Mouse (Mus musculus) gastrocnemius, postnatal 36 days (tissue): Measurements from ENCODE around the gene Hsf2bp. TPM values are rescaled to one million over a fixed set of nuclear protein-coding genes. Genes with fewer than 3 reads are reported as not detected.
A peak's percentile ranks its signal among the peaks of the same experiment; 100 is the strongest.

Source experiments
- DNase-seq, 2 experiments: peaks; one replicate each; pipeline ENCODE4 v3.0.0; 2022
- intact Hi-C: fragments of 180-260 bp; cut with DNase I; formaldehyde crosslinking; loops from one replicate; pipeline ENCODE4 v1.15.1; 2025
- total RNA-seq, 2 experiments: library from RNA; stranded (reverse); gene quantifications; 2 replicates each; pipeline ENCODE4 v1.2.3; 2021

Gene Hsf2bp
- total RNA-seq, 2 experiments from 2014 or later, result 0.59 to 0.67 TPM

DNA sequence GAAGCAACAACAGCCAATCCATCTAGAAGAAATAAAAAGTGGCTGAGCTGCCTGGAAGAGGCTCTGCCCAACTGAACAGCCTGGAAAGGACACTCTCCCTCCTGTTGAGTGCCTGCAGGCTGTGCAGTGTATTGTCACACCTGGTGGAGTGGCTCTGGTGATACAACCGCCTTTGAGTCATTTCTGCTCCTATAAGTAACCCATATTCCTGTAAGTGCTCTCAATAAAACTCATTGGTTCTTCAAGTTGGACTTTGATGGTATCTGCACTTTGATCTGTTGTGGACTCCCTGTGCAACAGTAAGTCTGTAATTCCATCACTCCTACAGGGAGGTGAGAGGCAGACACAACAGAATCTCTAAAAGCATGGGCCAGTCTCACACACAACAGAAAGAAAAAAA, 42.8 kb downstream of the Hsf2bp start:
- intact Hi-C loops, result no loop called here
- no peak for DNase-seq

DNA sequence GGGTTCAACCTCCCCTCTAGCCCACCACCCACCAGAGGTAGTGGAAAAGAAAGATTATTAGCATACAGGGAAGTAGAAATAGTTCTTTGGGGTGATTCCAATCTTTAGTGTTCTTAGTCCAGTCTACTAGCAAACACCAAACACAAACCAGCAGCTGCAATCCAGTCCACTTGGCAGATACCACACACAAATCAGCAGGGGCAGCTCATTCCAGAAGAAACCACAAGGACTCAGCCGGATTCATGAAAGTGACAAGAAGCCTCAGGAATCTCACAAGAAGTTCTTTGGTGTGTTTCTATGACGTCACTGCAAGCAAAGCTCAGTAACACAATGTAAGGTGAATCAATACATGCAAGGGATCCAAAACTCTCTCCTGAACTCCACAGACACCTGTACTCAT, 44.1 kb downstream of the Hsf2bp start:
- DNase-seq, result no peak

GRCm38 (mm10) chr17:31989035-31989434, 47.1 kb downstream of the Hsf2bp start:
- intact Hi-C loops, result no loop called here

More for the DNA sequence above, 44.1 kb downstream of the Hsf2bp start:
- intact Hi-C loops, result no loop called here

DNA sequence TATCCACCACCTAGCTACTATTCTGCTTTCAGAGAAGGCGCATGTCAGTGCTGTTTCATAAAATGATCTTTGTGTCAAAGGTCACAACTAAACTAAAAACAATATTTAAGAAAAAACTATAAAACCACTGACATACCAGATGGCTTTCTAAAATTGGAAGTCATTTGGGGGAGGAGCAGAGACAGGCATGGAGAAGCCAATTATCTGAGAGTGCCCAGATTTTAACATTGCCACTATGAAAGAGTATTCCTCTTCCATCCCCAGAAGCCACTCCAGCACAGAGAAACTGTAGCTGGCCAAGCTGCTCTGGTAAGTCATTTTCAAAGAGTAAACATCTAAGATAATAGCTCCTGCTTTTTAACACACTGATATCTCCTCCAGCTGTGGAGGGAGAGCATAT, 49.2 kb downstream of the Hsf2bp start:
- intact Hi-C loops, result no loop called here
- DNase-seq, result no peak

More at GRCm38 (mm10) chr17:31989035-31989434, 47.1 kb downstream of the Hsf2bp start:
- DNase-seq, result no peak

DNA sequence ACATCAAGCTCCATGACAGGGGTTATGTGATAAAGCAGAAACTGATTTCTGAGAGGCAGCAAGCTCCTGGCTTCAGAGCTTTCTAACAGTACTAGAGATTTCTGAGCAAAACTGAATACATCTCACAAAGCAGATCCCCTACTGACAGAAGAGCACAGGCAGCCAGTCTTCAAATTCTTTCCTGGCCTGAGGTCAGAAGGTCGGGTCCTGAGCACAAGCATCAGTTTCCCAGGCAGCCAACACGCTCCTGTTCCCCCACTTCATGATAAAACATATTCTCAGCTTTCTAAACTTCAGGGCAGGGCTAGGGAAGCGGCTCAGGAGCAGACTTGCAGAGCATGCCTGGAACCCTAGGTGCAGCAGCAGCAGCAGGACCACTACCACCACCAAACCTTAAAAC, 52.7 kb downstream of the Hsf2bp start:
- DNase-seq, result no peak
- intact Hi-C loops, result no loop called here

GRCm38 (mm10) chr17:31982326-31983190, 53.6 kb downstream of the Hsf2bp start:
- intact Hi-C loops, result no loop called here
- peak; percentile 61 for DNase-seq

DNA sequence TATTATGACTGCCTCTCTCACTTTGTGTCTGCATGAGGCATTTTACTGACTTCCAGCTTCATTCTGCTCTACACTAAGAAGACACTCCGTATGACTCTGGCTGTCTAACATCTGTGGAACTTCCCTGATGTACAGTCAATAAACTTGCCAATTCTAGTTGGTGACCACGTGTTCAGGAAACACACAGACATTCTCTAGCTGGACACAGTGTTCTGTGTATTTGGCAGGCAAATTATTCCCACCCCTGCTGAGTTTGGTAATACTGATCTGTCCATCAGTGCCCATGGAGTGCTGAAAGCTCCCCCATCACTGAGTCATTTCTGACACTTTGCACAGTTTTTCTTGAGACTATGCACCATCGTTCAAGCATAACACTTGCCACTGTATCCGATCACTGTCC, 56.3 kb downstream of the Hsf2bp start:
- no peak for DNase-seq
- intact Hi-C loops, result no loop called here

GRCm38 (mm10) chr17:31977131-31977530, 59.0 kb downstream of the Hsf2bp start:
- DNase-seq, result no peak

GRCm38 (mm10) chr17:31976501-31976900, 59.6 kb downstream of the Hsf2bp start:
- no peak for DNase-seq
- intact Hi-C loops, result no loop called here

More at GRCm38 (mm10) chr17:31977131-31977530, 59.0 kb downstream of the Hsf2bp start:
- intact Hi-C loops, result no loop called here

DNA sequence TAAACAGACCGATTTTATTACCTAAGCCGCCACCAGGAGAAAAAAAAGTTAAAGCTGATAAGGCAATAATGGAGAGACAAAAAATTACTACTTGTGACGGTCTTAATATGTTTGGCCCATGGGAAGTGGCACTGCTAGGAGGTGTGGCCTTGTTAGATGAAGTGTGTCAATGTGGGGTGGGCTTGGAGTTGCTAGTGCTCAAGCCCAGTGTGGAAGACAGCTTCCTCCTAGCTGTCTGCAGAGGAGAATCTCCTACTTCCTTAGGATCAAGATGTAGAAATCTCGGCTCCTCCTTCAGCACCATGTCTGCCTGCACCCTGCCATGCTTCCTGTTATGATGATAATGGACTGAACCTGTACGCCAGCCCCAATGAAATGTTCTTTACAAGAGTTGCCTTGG, 61.5 kb downstream of the Hsf2bp start:
- DNase-seq, result no peak
- intact Hi-C loops, result no loop called here

DNA sequence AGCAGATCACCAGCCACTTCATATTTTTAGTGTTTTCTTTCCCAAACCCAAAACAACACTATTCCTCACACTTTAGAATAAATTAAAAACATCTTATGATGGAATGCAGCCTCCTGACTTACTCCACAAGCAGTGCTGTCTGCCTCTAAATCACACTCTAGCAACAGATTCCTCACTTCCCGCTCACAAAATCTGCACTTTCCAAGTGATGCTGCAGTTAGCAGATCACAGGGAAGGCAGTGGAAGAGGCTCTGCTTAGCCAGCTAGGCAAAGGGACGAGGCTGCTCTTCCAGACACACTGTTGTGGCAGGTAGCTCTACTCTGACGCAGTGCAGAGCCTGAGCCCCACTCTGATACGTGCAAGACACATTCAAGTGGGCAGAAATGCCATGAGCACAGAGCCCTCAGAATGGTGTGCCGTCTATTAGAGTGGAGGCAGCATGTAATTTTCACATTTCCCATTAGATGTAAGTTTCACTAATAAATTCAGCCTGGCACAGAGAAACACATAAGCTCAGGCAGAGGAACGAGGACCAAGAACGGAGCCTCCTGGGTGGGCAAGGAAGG, 62.4 kb downstream of the Hsf2bp start:
- intact Hi-C loops, result no loop called here
- DNase-seq, result no peak

DNA sequence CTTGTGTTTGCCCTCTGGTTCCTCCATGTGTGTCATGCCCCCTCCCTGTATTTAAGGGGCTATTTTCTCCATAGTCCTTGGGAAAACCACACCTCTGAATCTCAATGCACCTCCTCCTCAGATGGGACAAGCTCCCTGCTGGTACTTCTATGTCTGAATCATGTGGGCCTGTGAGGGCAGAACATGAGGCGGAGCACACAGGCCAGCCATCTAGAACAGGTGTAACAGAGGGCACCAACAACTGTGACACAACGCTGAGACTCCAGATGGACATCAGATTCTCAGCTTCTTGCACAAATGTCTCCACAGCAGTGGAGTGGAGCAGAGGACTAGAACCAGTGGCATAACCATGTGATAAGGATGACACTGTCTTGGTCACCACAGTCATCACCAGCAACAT, 65.3 kb downstream of the Hsf2bp start:
- DNase-seq, result no peak
- intact Hi-C loops, result no loop called here

- intact Hi-C loops, result no loop called here
- no peak for DNase-seq
Measured at GRCm38 (mm10) chr17:31968801-31969200, 67.3 kb downstream of the Hsf2bp start.

DNA sequence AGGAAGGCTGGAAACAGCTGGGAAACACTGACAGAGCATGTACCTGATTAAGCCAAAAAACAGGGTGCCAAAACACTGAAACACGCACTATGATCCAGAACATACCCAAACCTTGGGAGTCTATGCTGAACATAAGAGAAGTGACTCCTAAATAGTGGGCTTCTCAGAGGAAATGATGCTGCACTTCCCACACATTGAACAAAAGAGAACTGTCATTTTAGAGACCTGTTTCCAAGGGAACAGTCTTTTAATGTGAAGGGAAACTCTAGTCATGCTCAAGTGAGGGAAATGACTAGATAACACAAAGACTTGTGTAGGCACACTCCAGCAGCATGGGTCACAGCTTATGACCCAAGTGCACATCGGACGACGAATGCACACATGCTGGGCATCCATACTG, 68.8 kb downstream of the Hsf2bp start:
- intact Hi-C loops, result no loop called here
- DNase-seq, result no peak

DNA sequence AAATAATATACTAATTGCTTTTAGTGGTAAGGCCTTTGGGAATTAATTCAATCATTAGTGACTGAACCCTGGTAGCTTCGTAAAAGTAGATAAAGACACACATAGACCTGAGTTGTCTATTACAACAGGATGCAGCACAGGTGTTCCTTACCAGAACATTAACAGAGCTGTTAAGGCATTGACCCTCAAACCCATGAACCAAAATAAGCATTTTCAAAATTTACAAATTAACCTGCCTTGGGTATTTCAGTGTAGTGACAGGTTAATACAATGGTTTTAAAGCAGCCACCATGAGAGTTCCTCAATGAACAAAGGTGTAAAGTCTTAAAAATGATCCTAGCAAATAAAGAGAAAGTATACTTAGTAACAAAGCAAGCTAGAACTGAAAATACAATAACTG, 69.6 kb downstream of the Hsf2bp start:
- intact Hi-C loops, result no loop called here
- no peak for DNase-seq

- intact Hi-C loops, result no loop called here
- peak in 1 of 2 experiments; percentile 31 for DNase-seq
Measured at GRCm38 (mm10) chr17:31965623-31966022, 70.5 kb downstream of the Hsf2bp start.

- intact Hi-C loops, result no loop called here
- DNase-seq, result no peak
Measured at GRCm38 (mm10) chr17:31962930-31963329, 73.2 kb downstream of the Hsf2bp start.

DNA sequence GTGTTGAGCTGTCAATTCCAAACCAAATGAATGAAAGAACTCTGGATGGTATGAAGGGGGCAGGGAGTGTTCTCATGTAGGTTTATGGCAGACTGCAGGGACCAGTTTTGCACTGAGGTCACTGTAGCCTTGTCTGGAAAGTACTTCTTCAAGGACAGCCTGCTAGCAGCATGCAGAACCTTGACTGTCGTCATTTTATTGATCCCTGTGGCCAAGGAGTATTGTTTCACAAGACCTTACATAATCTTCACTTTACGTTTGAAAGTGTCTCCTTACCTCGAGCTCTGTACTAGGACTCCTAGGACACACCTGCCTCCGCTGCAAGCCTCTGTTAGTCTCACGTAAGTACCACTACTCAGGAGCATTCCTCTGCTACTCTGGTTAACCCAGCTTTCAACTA, 73.9 kb downstream of the Hsf2bp start:
- no peak for DNase-seq

GRCm38 (mm10) chr17:31954551-31955140, 81.5 kb downstream of the Hsf2bp start:
- no peak for DNase-seq
- intact Hi-C loops, result no loop called here

More for the DNA sequence above, 73.9 kb downstream of the Hsf2bp start:
- intact Hi-C loops, result no loop called here

DNA sequence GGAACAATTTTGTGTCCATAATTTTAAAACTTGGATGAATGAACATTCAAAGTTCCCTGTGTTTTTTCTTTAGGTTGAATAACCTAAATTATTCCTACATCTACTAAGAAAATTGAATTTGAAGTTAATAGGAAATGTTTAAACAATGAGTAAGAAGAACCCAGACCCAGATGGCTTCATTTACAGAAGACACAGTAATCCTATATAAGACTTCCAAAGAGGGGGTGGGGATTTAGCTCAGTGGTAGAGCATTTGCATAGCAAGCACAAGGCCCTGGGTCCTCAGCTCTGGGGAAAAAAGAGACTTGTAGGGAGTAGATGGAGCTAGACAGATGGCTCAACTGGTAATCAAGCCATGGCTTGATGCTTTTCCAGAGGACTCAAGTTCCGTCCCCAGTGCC, 87.1 kb downstream of the Hsf2bp start:
- intact Hi-C loops, result no loop called here

GRCm38 (mm10) chr17:31946436-31946835, 89.7 kb downstream of the Hsf2bp start:
- no peak for DNase-seq
- intact Hi-C loops, result no loop called here

More for the DNA sequence above, 87.1 kb downstream of the Hsf2bp start:
- DNase-seq, result no peak
